35 mouse cellular contexts compared by ENCODE assay signal in the genomic region with DNA sequence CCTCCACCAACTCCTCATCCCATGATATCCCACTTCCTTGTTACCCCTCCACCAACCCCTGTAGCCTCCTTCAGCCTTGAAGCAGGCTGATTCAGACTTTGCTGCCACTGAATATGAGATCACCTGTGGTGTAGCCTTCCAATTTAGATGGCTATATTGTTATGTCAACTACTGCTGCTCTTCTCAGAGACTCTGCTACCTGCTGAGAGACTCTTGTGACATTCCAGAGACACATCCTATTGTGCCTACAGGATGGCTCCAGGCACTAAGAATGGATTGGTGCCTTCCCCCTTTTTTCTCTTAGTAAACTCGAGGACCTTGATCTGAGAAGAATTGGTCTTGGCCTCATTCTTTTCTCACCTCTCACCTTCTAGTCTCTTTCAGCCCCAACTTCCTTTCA.
"Had no signal": no experiment of that assay in that cellular context is flagged by ENCODE, and none has a peak within 500 bp of the region (broad histone marks: within the 10 kb centered on the region; RNA-seq: fewer than 3 reads in every experiment).

No protein-coding gene starts in this region.

- H3K4me3 ChIP-seq: heart, embryonic 12.5 days; heart, embryonic 13.5 days; heart, embryonic 15.5 days; hindbrain, embryonic 10.5 days; hindbrain, embryonic 12.5 days; hindbrain, embryonic 13.5 days; hindbrain, embryonic 15.5 days; intestine, embryonic 15.5 days; kidney, embryonic 15.5 days; layer of hippocampus, adult 2 months; left cerebral cortex, adult 2 months had no signal

- H3K36me3 ChIP-seq: heart, embryonic 12.5 days; heart, embryonic 13.5 days; heart, embryonic 15.5 days; hindbrain, embryonic 10.5 days; hindbrain, embryonic 12.5 days; hindbrain, embryonic 13.5 days; hindbrain, embryonic 15.5 days; intestine, embryonic 15.5 days; kidney, embryonic 15.5 days had no signal

- DNase-seq: heart, postnatal 10 days; heart, postnatal 14 days; heart, postnatal 36 days; heart, postnatal 4 days; kidney, adult 11 months; kidney, adult 18-20 months; kidney, adult 2 months; kidney, adult 8-10 months; kidney, adult 9 months; kidney, postnatal 10 days; kidney, postnatal 14 days; kidney, postnatal 25 days; kidney, postnatal 36 days; kidney, postnatal 4 days; layer of hippocampus, adult 9-11 months; layer of hippocampus, postnatal 36 days had no signal

- H3K9ac ChIP-seq: heart, embryonic 12.5 days; heart, embryonic 13.5 days; heart, embryonic 15.5 days; hindbrain, embryonic 12.5 days; hindbrain, embryonic 13.5 days; hindbrain, embryonic 14.5 days; hindbrain, embryonic 15.5 days; intestine, embryonic 15.5 days; kidney, embryonic 15.5 days had no signal

- H3K9me3 ChIP-seq: heart, embryonic 12.5 days; heart, embryonic 13.5 days; heart, embryonic 15.5 days; hindbrain, embryonic 10.5 days; hindbrain, embryonic 12.5 days; hindbrain, embryonic 13.5 days; hindbrain, embryonic 15.5 days; intestine, embryonic 15.5 days; kidney, embryonic 15.5 days had no signal

- H3K27ac ChIP-seq: heart, embryonic 13.5 days; heart, embryonic 15.5 days; hindbrain, embryonic 10.5 days; hindbrain, embryonic 12.5 days; hindbrain, embryonic 13.5 days; hindbrain, embryonic 14.5 days; hindbrain, embryonic 15.5 days; hindbrain, postnatal 0 days; intestine, embryonic 15.5 days; kidney, embryonic 15.5 days; kidney, postnatal 0 days; layer of hippocampus, adult 2 months; left cerebral cortex, adult 2 months had no signal

- H3K4me2 ChIP-seq: heart, embryonic 11.5 days; heart, embryonic 12.5 days; heart, embryonic 13.5 days; heart, embryonic 15.5 days; hindbrain, embryonic 12.5 days; hindbrain, embryonic 13.5 days; hindbrain, embryonic 14.5 days; hindbrain, embryonic 15.5 days; intestine, embryonic 15.5 days; kidney, embryonic 15.5 days had no signal

- ATAC-seq: hindbrain, embryonic 16.5 days; hindbrain, postnatal 0 days; inflammation-experienced regulatory T-cells, adult 6 months; intestine, embryonic 15.5 days; intestine, embryonic 16.5 days; intestine, postnatal 0 days had no signal

- H3K4me1 ChIP-seq: heart, embryonic 12.5 days; heart, embryonic 13.5 days; heart, embryonic 15.5 days; hindbrain, embryonic 10.5 days; hindbrain, embryonic 12.5 days; hindbrain, embryonic 13.5 days; hindbrain, embryonic 15.5 days; intestine, embryonic 15.5 days; kidney, embryonic 15.5 days had no signal

- H3K27me3 ChIP-seq: heart, embryonic 12.5 days; heart, embryonic 13.5 days; heart, embryonic 15.5 days; hindbrain, embryonic 12.5 days; hindbrain, embryonic 13.5 days; hindbrain, embryonic 15.5 days; intestine, embryonic 15.5 days; kidney, embryonic 15.5 days had no signal
